In the genomic region with DNA sequence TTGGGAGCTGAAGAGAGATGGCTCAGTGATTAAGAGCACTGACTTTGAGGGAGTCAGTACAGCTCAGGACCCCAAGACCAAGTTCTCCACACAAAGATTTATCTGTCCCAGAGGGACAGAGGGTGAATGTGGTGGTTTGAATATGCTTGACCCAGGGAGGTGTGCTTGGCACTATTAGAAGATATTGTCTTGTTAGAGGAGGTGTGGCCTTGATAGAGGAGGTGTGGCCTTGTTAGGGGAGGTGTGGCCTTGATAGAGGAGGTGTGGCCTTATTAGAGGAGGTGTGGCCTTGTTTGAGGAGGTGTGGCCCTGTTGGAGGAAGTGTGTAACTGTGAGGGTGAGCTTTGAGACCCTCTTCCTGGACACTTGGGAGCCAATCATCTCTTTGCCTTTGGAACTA, we compare ENCODE assay signal across 37 mouse cellular contexts. TPM values are rescaled to one million over a fixed set of nuclear protein-coding genes. Genes with fewer than 3 reads are reported as not detected.
"Had no signal": no experiment of that assay in that cellular context is flagged by ENCODE, and none has a peak within 500 bp of the region (broad histone marks: within the 10 kb centered on the region; RNA-seq: fewer than 3 reads in every experiment).

No protein-coding gene starts in this region.

- H3K36me3 ChIP-seq: heart, embryonic 12.5 days; hindbrain, embryonic 13.5 days; hindbrain, embryonic 15.5 days; intestine, embryonic 15.5 days; kidney, embryonic 15.5 days; limb, embryonic 10.5 days; limb, embryonic 12.5 days; liver, embryonic 13.5 days; liver, embryonic 15.5 days had no signal

- H3K27me3 ChIP-seq: heart, embryonic 12.5 days; hindbrain, embryonic 15.5 days; intestine, embryonic 15.5 days; kidney, embryonic 15.5 days had no signal

- H3K9ac ChIP-seq: heart, embryonic 12.5 days; hindbrain, embryonic 13.5 days; hindbrain, embryonic 15.5 days; intestine, embryonic 15.5 days; kidney, embryonic 15.5 days; limb, embryonic 12.5 days; liver, embryonic 13.5 days; liver, embryonic 15.5 days; liver, postnatal 0 days had no signal

- H3K4me3 ChIP-seq: gastrocnemius, adult 2 months; heart, embryonic 10.5 days; heart, embryonic 12.5 days; hindbrain, embryonic 13.5 days; hindbrain, embryonic 15.5 days; intestine, embryonic 15.5 days; kidney, embryonic 15.5 days; layer of hippocampus, adult 2 months; left cerebral cortex, adult 2 months; limb, embryonic 10.5 days; limb, embryonic 12.5 days; liver, embryonic 13.5 days; liver, embryonic 15.5 days had no signal

- H3K4me2 ChIP-seq: heart, embryonic 12.5 days; hindbrain, embryonic 13.5 days; hindbrain, embryonic 15.5 days; intestine, embryonic 15.5 days; kidney, embryonic 15.5 days; limb, embryonic 12.5 days; liver, embryonic 11.5 days; liver, embryonic 13.5 days; liver, embryonic 15.5 days had no signal

- ATAC-seq: hindbrain, postnatal 0 days; inflammation-experienced regulatory T-cells, adult 6 months; intestine, embryonic 15.5 days; intestine, postnatal 0 days; liver, postnatal 0 days had no signal

- H3K4me1 ChIP-seq: hindbrain, embryonic 15.5 days had no signal

- H3K9me3 ChIP-seq: heart, embryonic 10.5 days; hindbrain, embryonic 13.5 days; hindbrain, embryonic 15.5 days; intestine, embryonic 15.5 days; kidney, embryonic 15.5 days; limb, embryonic 10.5 days; limb, embryonic 12.5 days; liver, embryonic 13.5 days; liver, embryonic 15.5 days had no signal

- H3K27ac ChIP-seq: gastrocnemius, adult 2 months; heart, embryonic 10.5 days; hindbrain, embryonic 13.5 days; hindbrain, embryonic 15.5 days; hindbrain, postnatal 0 days; intestine, embryonic 15.5 days; kidney, embryonic 15.5 days; layer of hippocampus, adult 2 months; left cerebral cortex, adult 2 months; limb, embryonic 10.5 days; limb, embryonic 12.5 days; liver, embryonic 13.5 days; liver, embryonic 15.5 days had no signal

- DNase-seq: gastrocnemius, adult 2 months; gastrocnemius, postnatal 10 days; gastrocnemius, postnatal 25 days; heart, adult 11 months; heart, postnatal 10 days; heart, postnatal 36 days; kidney, adult 18-20 months; kidney, adult 8-10 months; kidney, postnatal 10 days; kidney, postnatal 25 days; kidney, postnatal 4 days; liver; liver, embryonic 13.5 days; liver, postnatal 0 days had no signal

RNA-seq across cellular contexts. Expression of a gene that starts 10.2 kb away (rescaled TPM):
- total RNA-seq: hematopoietic stem cell, adult 5-6 weeks had no signal
- polyA plus RNA-seq: inflammation-experienced regulatory T-cells, adult 6 months had no signal

RNA-seq across cellular contexts. Expression of a gene that starts 40.7 kb away (rescaled TPM):
- total RNA-seq: gastrocnemius, adult 2 months; heart, adult 8-10 months; heart, postnatal 10 days; heart, postnatal 36 days; hematopoietic stem cell, adult 5-6 weeks; layer of hippocampus, adult 2 months; layer of hippocampus, postnatal 10 days; left cerebral cortex, postnatal 14 days; left cerebral cortex, postnatal 36 days had no signal
- polyA plus RNA-seq: heart, embryonic 14.5 days; inflammation-experienced regulatory T-cells, adult 6 months; intestine, postnatal 0 days; liver, embryonic 13.5 days; liver, embryonic 15.5 days; liver, postnatal 0 days had no signal

RNA-seq across cellular contexts. Expression of a gene that starts 56.8 kb away (rescaled TPM):
- total RNA-seq: hematopoietic stem cell, adult 5-6 weeks had no signal
- polyA plus RNA-seq: inflammation-experienced regulatory T-cells, adult 6 months had no signal

RNA-seq across cellular contexts. Expression of a gene that starts 58.0 kb away (rescaled TPM):
- total RNA-seq: gastrocnemius, postnatal 25 days; hematopoietic stem cell, adult 5-6 weeks; layer of hippocampus, adult 2 months; layer of hippocampus, postnatal 10 days; layer of hippocampus, postnatal 25 days; left cerebral cortex, adult 2 months; left cerebral cortex, postnatal 14 days had no signal
- polyA plus RNA-seq: hindbrain, embryonic 11.5 days; hindbrain, embryonic 13.5 days; hindbrain, embryonic 15.5 days; inflammation-experienced regulatory T-cells, adult 6 months; intestine, embryonic 15.5 days; intestine, postnatal 0 days; limb, embryonic 10.5 days; limb, embryonic 12.5 days; liver, embryonic 11.5 days; liver, embryonic 13.5 days; liver, embryonic 15.5 days; liver, postnatal 0 days had no signal
